Mouse (Mus musculus) limb, embryonic 14.5 days (tissue): Measurements from ENCODE around the gene Prkcb. TPM values are rescaled to one million over a fixed set of nuclear protein-coding genes. Genes with fewer than 3 reads are reported as not detected.

Source experiments
- ATAC-seq: fragments of 200-750 bp; cut with Nextera tagmentation; 2 replicates; pipeline ENCODE4 v1.8.0; 2017; ENCODE audit warnings: low read depth, moderate number of reproducible peaks, moderate TSS enrichment; ENCODE audit not compliant: low FRiP score
- DNase-seq: peaks from one replicate; pipeline ENCODE4 v3.0.0-alpha.2; 2015; ENCODE audit warnings: low spot score
- H3K27ac ChIP-seq: fragments of 300-500 bp; sonication (generic); replicated peaks from 2 replicates; pipeline ENCODE4 v1.5.1; 2014; ENCODE audit warnings: low read depth, mild to moderate bottlenecking, low read length, moderate library complexity, mixed read lengths
- H3K27me3 ChIP-seq: fragments of 300-500 bp; sonication (generic); 2 replicates; pipeline ENCODE4 v1.6.1; 2014; ENCODE audit warnings: low read length, mixed read lengths; ENCODE audit not compliant: control insufficient read depth, insufficient read depth
- H3K36me3 ChIP-seq: fragments of 300-500 bp; sonication (generic); 2 replicates; pipeline ENCODE4 v1.6.1; 2014; ENCODE audit warnings: mild to moderate bottlenecking, low read length, moderate library complexity, mixed read lengths; ENCODE audit not compliant: control insufficient read depth, insufficient read depth
- H3K4me1 ChIP-seq: fragments of 300-500 bp; sonication (generic); 2 replicates; pipeline ENCODE4 v1.6.1; 2014; ENCODE audit warnings: antibody characterized with exemption, low read length, mixed read lengths; ENCODE audit not compliant: control insufficient read depth, insufficient read depth
- H3K4me2 ChIP-seq: fragments of 300-500 bp; sonication (generic); replicated peaks from 2 replicates; pipeline ENCODE4 v1.6.1; 2014; ENCODE audit warnings: low read depth, mild to moderate bottlenecking, low read length, moderate library complexity; ENCODE audit not compliant: severe bottlenecking
- H3K4me3 ChIP-seq: fragments of 300-500 bp; sonication (generic); replicated peaks from 2 replicates; pipeline ENCODE4 v1.5.1; 2014; ENCODE audit warnings: low read length
- H3K9ac ChIP-seq: fragments of 300-500 bp; sonication (generic); 2 replicates; pipeline ENCODE4 v1.6.1; 2014; ENCODE audit warnings: mild to moderate bottlenecking, low read depth, low read length, moderate library complexity; ENCODE audit not compliant: severe bottlenecking
- H3K9me3 ChIP-seq: fragments of 300-500 bp; sonication (generic); 2 replicates; pipeline ENCODE4 v1.6.1; 2016; ENCODE audit warnings: low read length; ENCODE audit not compliant: control insufficient read depth
- POLR2A ChIP-seq: fragments of 200-500 bp; IDR thresholded peaks from 2 replicates; pipeline ENCODE4 v1.8.0; 2012; ENCODE audit warnings: inconsistent platforms, mild to moderate bottlenecking, moderate library complexity, borderline replicate concordance; ENCODE audit not compliant: insufficient read depth, insufficient read length; ENCODE audit errors: extremely low read depth
- WGBS: fragments of 180-500 bp; shearing (Covaris S2); extraction: QIAGEN DNeasy Blood & Tissue Kit; methylation state at CpG from one replicate; pipeline ENCODE4 v1.1.7; 2014; 5-methylcytosine and 5-hydroxymethylcytosine counted together
- polyA plus RNA-seq, 2 experiments: library from polyadenylated mRNA; depleted of rRNA in 1 of 2; stranded (reverse) in 1 of 2; unstranded in 1 of 2; fragments of >200 nt; fragmentation: Nextera tagmentation in 1 of 2; extraction: Ambion mirVana in 1 of 2; gene quantifications; 2 replicates each; pipeline versions ENCODE4 v1.2.1 to v1.2.3; 2012 to 2014

The Prkcb gene
- polyA plus RNA-seq, 2 experiments, result 6.2 to 10.3 TPM

DNA sequence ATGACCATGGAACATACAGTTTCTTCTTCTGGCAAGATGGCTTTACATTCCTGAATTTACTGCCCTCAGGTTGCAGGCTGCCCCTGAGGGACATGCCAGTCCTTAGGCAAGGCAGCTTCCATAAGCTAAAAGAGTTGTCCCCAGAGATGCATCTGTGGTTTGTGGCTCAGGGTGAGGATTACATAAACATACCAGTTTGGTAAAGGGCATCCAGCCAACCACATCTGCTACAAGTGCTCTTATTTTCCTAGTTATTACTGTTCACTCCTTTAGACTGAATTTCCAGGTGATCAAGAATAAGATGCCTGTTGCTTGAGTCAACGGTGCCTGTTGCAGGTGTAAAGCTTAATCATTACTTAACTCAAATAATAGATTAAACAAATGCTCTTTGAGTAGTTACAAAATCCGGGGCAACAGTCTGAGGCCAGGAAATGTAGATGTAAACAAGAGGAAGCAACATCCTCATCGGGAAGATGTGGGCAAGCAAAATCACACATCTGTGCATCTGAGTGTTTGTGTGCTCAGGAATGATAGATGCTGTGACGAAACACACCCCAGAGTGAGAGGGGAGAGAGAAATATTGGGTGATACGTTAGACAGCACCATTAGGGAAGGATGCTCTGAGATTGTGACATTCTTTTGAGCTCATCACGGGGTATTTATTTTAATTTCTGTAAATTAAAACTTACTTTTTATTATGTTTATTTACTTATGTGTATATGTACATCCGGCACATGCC, 376.9 kb downstream of the Prkcb start:
- TF ChIP-seq POLR2A, result no peak
- ATAC-seq (no peak), DNase-seq (no peak)
- H3K27ac ChIP-seq, result no peak overlapping the region
- H3K4me3 ChIP-seq, result no peak overlapping the region
- H3K27me3 ChIP-seq, result no peaks in the 10 kb centered on the region
- H3K9ac ChIP-seq, result no peak overlapping the region
- H3K4me1 ChIP-seq, result no peaks in the 10 kb centered on the region
- no peaks in the 10 kb centered on the region for H3K36me3 ChIP-seq
- 77% methylated on average over 7 of the region's 7 CpGs for WGBS
- no peak overlapping the region for H3K4me2 ChIP-seq
- H3K9me3 ChIP-seq, result no peaks in the 10 kb centered on the region

DNA sequence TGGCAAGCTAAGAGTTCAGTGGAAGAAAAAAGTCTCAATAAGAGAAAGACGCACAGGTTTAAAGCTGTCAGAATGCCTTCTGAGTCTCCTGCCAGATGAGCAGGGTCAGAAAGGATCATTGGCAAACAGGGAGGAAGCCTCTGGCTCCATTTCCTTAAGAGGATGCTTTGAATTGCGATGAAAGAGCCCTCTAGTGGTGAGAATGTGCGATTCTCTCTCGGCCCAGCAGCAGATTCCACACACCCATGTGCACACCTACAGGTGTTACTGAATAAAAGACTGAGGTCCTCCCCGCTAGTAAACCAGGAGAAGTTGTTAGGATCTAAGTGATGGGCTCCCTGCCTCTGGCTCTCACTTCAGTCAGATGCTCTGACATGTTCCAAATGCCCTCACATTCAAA, 379.4 kb downstream of the Prkcb start:
- 21% methylated on average over 5 of the region's 5 CpGs for WGBS
- Histone ChIP-seq H3K27me3 (peaks cover 10% of the 10 kb centered on the region; the same call in 1 of the 2 replicates), H3K4me2 (no peak overlapping the region), H3K4me3 (no peak overlapping the region), H3K27ac (no peak overlapping the region), H3K36me3 (no peaks in the 10 kb centered on the region), H3K4me1 (no peaks in the 10 kb centered on the region), H3K9me3 (no peaks in the 10 kb centered on the region), H3K9ac (no peak overlapping the region)
- no peak for TF ChIP-seq POLR2A
- no peak for ATAC-seq
- DNase-seq, result peak; percentile 29

DNA sequence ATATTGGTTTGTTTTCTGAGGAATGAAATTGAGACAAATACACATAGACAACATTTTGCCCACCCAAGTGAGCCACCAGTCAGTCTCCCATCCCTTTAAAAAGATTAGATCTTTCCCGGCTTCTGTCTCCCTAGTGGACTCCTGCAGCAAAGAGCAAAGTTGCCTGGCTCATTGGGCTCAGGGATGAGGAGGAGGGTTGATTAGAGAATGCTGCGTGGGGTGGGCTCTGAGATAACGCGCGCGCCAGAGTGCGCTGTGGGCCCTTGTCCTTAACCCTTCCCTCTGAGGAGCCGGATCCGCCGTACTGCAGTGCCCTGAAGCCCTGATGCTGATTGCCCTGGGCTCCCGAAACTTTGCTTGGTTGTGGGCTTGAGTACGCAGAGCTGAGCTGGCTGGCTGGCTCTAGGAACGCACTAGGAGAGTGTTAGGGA, 381.9 kb downstream of the Prkcb start, which contains the start of gene Cacng3:
Gene Cacng3 (plus strand): TSS at position 51 of the 431 bp plus-strand sequence.
- DNase-seq (no peak), ATAC-seq (no peak)
- no peak for TF ChIP-seq POLR2A
- Histone ChIP-seq H3K27me3 (peaks cover 10% of the 10 kb centered on the region; the same call in 1 of the 2 replicates), H3K4me2 (no peak within 1 kb of the TSS), H3K36me3 (no peaks in the 10 kb centered on the region), H3K27ac (no peak within 1 kb of the TSS), H3K4me3 (no peak within 1 kb of the TSS), H3K4me1 (no peaks in the 10 kb centered on the region), H3K9ac (no peak within 1 kb of the TSS), H3K9me3 (no peaks in the 10 kb centered on the region)
- 15% methylated on average over 13 of the region's 13 CpGs for WGBS

DNA sequence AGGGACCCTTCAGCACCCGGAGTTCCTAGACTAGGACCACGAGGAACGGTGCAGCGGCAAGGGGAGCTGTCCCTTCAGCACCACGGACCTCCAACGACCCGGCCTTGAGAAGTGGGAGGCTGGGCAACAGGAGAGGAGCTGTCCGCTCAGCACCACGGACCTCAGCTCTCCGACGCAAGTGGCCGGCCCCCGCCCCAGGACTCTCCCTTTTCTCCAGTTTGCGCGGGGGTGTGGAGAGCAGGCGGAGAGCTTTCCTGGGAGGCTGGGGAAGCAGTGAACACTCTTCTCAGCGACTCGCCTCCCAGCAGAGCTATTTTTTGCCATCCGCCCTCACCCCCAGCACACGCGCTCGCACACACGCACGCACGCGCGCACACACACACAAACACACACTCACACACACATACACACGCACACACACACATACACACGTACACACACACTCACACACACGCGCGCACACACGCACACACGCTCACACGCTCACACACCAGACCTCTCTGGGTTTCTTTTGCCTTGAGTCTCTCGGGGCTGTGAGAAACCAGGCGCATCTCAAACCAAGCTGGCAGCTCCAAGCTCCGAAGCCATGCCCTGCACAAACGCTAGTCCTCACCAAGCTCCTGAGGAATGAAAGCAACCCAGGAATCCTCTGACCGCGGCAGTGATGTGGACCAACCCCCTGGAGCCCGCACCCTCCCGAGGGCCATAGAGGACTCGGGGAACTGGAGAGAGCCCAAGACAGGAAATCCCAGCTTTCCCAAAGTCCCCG, 382.5 kb downstream of the Prkcb start:
- Histone ChIP-seq H3K9ac (no peak overlapping the region), H3K9me3 (no peaks in the 10 kb centered on the region), H3K27ac (no peak overlapping the region), H3K4me1 (no peaks in the 10 kb centered on the region), H3K4me2 (no peak overlapping the region), H3K4me3 (no peak overlapping the region), H3K36me3 (no peaks in the 10 kb centered on the region), H3K27me3 (peaks cover 10% of the 10 kb centered on the region; the same call in 1 of the 2 replicates)
- DNase-seq (peak; percentile 98), ATAC-seq (peak; percentile 92)
- 14% methylated on average over 35 of the region's 45 CpGs for WGBS
- no peak for TF ChIP-seq POLR2A

DNA sequence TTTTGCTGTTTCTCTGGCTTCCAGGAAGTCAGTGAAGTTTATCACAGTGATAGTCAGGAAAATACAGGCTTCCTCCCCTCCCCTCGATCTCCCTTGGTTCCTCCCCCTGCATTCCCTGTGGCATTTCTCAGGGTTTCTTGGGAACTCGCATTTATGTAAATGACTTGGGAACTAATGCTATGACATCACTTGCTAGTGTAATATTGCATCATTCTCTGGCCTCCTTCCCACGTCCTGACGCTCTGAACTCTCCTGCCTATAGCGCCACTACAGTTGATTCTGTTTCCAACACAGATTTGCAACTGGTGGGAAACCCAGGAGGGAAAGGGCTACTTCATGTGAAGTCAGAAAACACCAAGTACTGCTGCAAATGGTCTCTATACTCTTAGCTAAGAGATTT, 384.4 kb downstream of the Prkcb start:
- TF ChIP-seq POLR2A, result no peak
- Histone ChIP-seq H3K4me2 (no peak overlapping the region), H3K9me3 (no peaks in the 10 kb centered on the region), H3K36me3 (no peaks in the 10 kb centered on the region), H3K4me3 (no peak overlapping the region), H3K27me3 (peaks cover 10% of the 10 kb centered on the region; the same call in 1 of the 2 replicates), H3K27ac (no peak overlapping the region), H3K4me1 (no peaks in the 10 kb centered on the region), H3K9ac (no peak overlapping the region)
- ATAC-seq (no peak), DNase-seq (no peak)
- 57% methylated on average over 5 of the region's 5 CpGs for WGBS
